In genomic region chr15:100637661-100638060, GRCm38 (mm10) we compare ENCODE assay signal across 8 mouse cellular contexts. TPM values are rescaled to one million over a fixed set of nuclear protein-coding genes. Genes with fewer than 3 reads are reported as not detected.
A peak's percentile ranks its signal among the peaks of the same experiment; 100 is the strongest.
DNase-seq lines count a peak whose midpoint lies in the region; ATAC-seq and TF ChIP-seq lines count a peak whose summit lies in the region.

No protein-coding gene starts in this region.

- H3K9ac ChIP-seq in embryonic facial prominence, embryonic 11.5 days (replicated peaks; ENCODE audit: low read length), result no peak overlapping the region
- no peak overlapping the region for H3K9ac ChIP-seq in kidney, embryonic 15.5 days

- peaks cover 9% of the 10 kb centered on the region for H3K4me1 ChIP-seq in spleen, adult 2 months (ENCODE audit: control insufficient read depth, insufficient read depth, insufficient read length)
- peaks cover 3% of the 10 kb centered on the region for H3K4me1 ChIP-seq in embryonic facial prominence, embryonic 11.5 days (ENCODE audit: control insufficient read depth, insufficient read depth, low read length)
- H3K4me1 ChIP-seq in kidney, embryonic 15.5 days, result peaks cover 53% of the 10 kb centered on the region

- H3K27me3 ChIP-seq in spleen, adult 2 months (ENCODE audit: control insufficient read depth, insufficient read depth, low read length), result 0 out of 2 replicates have a peak, but pooled peaks cover 5% of the 10 kb centered on the region
- peaks cover 40% of the 10 kb centered on the region for H3K27me3 ChIP-seq in embryonic facial prominence, embryonic 11.5 days (ENCODE audit: control insufficient read depth, insufficient read depth, low read length)
- H3K27me3 ChIP-seq in kidney, embryonic 15.5 days, result peaks cover 32% of the 10 kb centered on the region

- DNase-seq in spleen, adult 2 months (ENCODE audit: low read depth in 1 of 2, low spot score in 2 of 2), result peak in 1 of 2 experiments; percentile 59
- no peak for DNase-seq in spleen, postnatal 4 days (ENCODE audit: low spot score in 2 of 2)
- peak; percentile 40 for DNase-seq in embryonic facial prominence, embryonic 11.5 days (ENCODE audit: low spot score)
- peak; percentile 59 to 62 for DNase-seq in lung, postnatal 4 days
- DNase-seq in thymus, postnatal 4 days, result peak; percentile 71
- no peak for DNase-seq in right cerebral cortex, postnatal 36 days (ENCODE audit: low spot score in 2 of 2)
- no peak for DNase-seq in layer of hippocampus, postnatal 14 days (ENCODE audit: low spot score in 2 of 2)

- no peak for ATAC-seq in embryonic facial prominence, embryonic 11.5 days (replicated peaks; ENCODE audit: insufficient number of reproducible peaks, low FRiP score, low TSS enrichment, low read depth)
- 0 out of 2 replicates have a peak, but pooled peaks have one; percentile 33 for ATAC-seq in kidney, embryonic 15.5 days (replicated peaks; ENCODE audit: low FRiP score)

- no peak overlapping the region; the same call in 1 of the 2 replicates for H3K4me3 ChIP-seq in spleen, adult 2 months (ENCODE audit: extremely low read depth, insufficient read depth, insufficient read length)
- H3K4me3 ChIP-seq in embryonic facial prominence, embryonic 11.5 days (ENCODE audit: low read depth, low read length), result no peak overlapping the region
- peak overlapping the region; percentile 56; the same call in 1 of the 2 replicates for H3K4me3 ChIP-seq in kidney, embryonic 15.5 days (replicated peaks)

- no peak overlapping the region for H3K4me2 ChIP-seq in embryonic facial prominence, embryonic 11.5 days (ENCODE audit: low read depth, low read length)
- peak overlapping the region; percentile 87 for H3K4me2 ChIP-seq in kidney, embryonic 15.5 days

- H3K36me3 ChIP-seq in spleen, adult 2 months (ENCODE audit: control insufficient read depth, insufficient read depth, low read length), result peaks cover 14% of the 10 kb centered on the region
- H3K36me3 ChIP-seq in embryonic facial prominence, embryonic 11.5 days (replicated peaks; ENCODE audit: control insufficient read depth, insufficient read depth, low read depth, low read length), result no peaks in the 10 kb centered on the region
- H3K36me3 ChIP-seq in kidney, embryonic 15.5 days, result no peaks in the 10 kb centered on the region

- TF ChIP-seq POLR2A in spleen, adult 2 months (IDR thresholded peaks at IDR 0.05; ENCODE audit: low read depth, low read length), result no peak

- H3K27ac ChIP-seq in spleen, adult 2 months (ENCODE audit: insufficient read depth, low read length), result no peak overlapping the region
- no peak overlapping the region for H3K27ac ChIP-seq in embryonic facial prominence, embryonic 11.5 days (replicated peaks; ENCODE audit: low read depth, low read length)
- 0 out of 2 replicates have a peak overlapping the region, but pooled peaks have one; percentile 74 for H3K27ac ChIP-seq in kidney, embryonic 15.5 days

- no peaks in the 10 kb centered on the region for H3K9me3 ChIP-seq in embryonic facial prominence, embryonic 11.5 days (replicated peaks; ENCODE audit: control insufficient read depth, low read length)
- no peaks in the 10 kb centered on the region for H3K9me3 ChIP-seq in kidney, embryonic 15.5 days (replicated peaks)

- 12% methylated on average over 6 of the region's 6 CpGs for WGBS in spleen, adult 2 months
- WGBS in embryonic facial prominence, embryonic 11.5 days, result 19% methylated on average over 6 of the region's 6 CpGs
- 6% methylated on average over 6 of the region's 6 CpGs for WGBS in kidney, embryonic 15.5 days

- TF ChIP-seq CTCF in spleen, adult 2 months (IDR thresholded peaks at IDR 0.05; ENCODE audit: extremely low read depth, insufficient read depth, insufficient read length, insufficient replicate concordance), result peak; percentile 41; the same call in 1 of the 2 replicates

RNA-seq across cellular contexts. Expression of gene Smagp, which starts 0.9 kb away (rescaled TPM):
- polyA plus RNA-seq in spleen, adult 2 months (2012; rRNA removed), result 29.2 and 33.1 TPM in 2 replicates
- 4.0 and 5.4 TPM in 2 replicates for polyA plus RNA-seq in embryonic facial prominence, embryonic 11.5 days (2014; fragmentation: Nextera tagmentation; extraction: Ambion mirVana)
- 30.0 and 33.1 TPM in 2 replicates for polyA plus RNA-seq in kidney, embryonic 15.5 days (2015; fragmentation: Nextera tagmentation; extraction: Ambion mirVana)
- 1 to 10 TPM; 2.1 to 2.7 TPM for total RNA-seq in layer of hippocampus, postnatal 14 days (2021)

RNA-seq across cellular contexts. Expression of gene Dazap2, which starts 22.5 kb away (rescaled TPM):
- polyA plus RNA-seq in spleen, adult 2 months (2012; rRNA removed), result 612 and 971 TPM in 2 replicates
- 210 and 213 TPM in 2 replicates for polyA plus RNA-seq in embryonic facial prominence, embryonic 11.5 days (2014; fragmentation: Nextera tagmentation; extraction: Ambion mirVana)
- 237 and 241 TPM in 2 replicates for polyA plus RNA-seq in kidney, embryonic 15.5 days (2015; fragmentation: Nextera tagmentation; extraction: Ambion mirVana)
- total RNA-seq in layer of hippocampus, postnatal 14 days (2021), result 100 to 1,000 TPM; 105 to 107 TPM

RNA-seq across cellular contexts. Expression of gene Bin2, which starts 31.7 kb away (rescaled TPM):
- polyA plus RNA-seq in spleen, adult 2 months (2012; rRNA removed), result 101 TPM in 2 replicates
- polyA plus RNA-seq in embryonic facial prominence, embryonic 11.5 days (2014; fragmentation: Nextera tagmentation; extraction: Ambion mirVana), result 2.1 and 3.7 TPM in 2 replicates
- 2.6 and 3.2 TPM in 2 replicates for polyA plus RNA-seq in kidney, embryonic 15.5 days (2015; fragmentation: Nextera tagmentation; extraction: Ambion mirVana)
- 1 to 10 TPM; 4.6 to 5.0 TPM for total RNA-seq in layer of hippocampus, postnatal 14 days (2021)

RNA-seq across cellular contexts. Expression of gene Pou6f1, which starts 37.9 kb away (rescaled TPM):
- 31.8 and 38.4 TPM in 2 replicates for polyA plus RNA-seq in spleen, adult 2 months (2012; rRNA removed)
- polyA plus RNA-seq in embryonic facial prominence, embryonic 11.5 days (2014; fragmentation: Nextera tagmentation; extraction: Ambion mirVana), result 5.9 TPM in 2 replicates
- 8.4 and 9.1 TPM in 2 replicates for polyA plus RNA-seq in kidney, embryonic 15.5 days (2015; fragmentation: Nextera tagmentation; extraction: Ambion mirVana)
- total RNA-seq in layer of hippocampus, postnatal 14 days (2021), result 10 to 100 TPM; 93.9 to 99.1 TPM

RNA-seq across cellular contexts. Expression of gene Cela1, which starts 50.1 kb away (rescaled TPM):
- 5,688 and 5,726 TPM in 2 replicates for polyA plus RNA-seq in spleen, adult 2 months (2012; rRNA removed)
- 1.00 and 3.4 TPM in 2 replicates for polyA plus RNA-seq in embryonic facial prominence, embryonic 11.5 days (2014; fragmentation: Nextera tagmentation; extraction: Ambion mirVana)
- 16.5 and 18.3 TPM in 2 replicates for polyA plus RNA-seq in kidney, embryonic 15.5 days (2015; fragmentation: Nextera tagmentation; extraction: Ambion mirVana)
- total RNA-seq in layer of hippocampus, postnatal 14 days (2021), result 1 to 10 TPM; 1.7 to 1.9 TPM

Comparison
In these comparisons a context has a peak if more than half of its experiments do, and no peak if none do; other contexts are left out.
1. DNase-seq: peak in embryonic facial prominence, embryonic 11.5 days (single experiment), lung, postnatal 4 days (2 of 2) and thymus, postnatal 4 days (single experiment); none in spleen, postnatal 4 days (0 of 2), right cerebral cortex, postnatal 36 days (0 of 2) and layer of hippocampus, postnatal 14 days (0 of 2).
2. RNA of gene Bin2, which starts 31.7 kb away (polyA plus RNA-seq): 101 TPM in spleen, adult 2 months; 2.6 to 3.2 TPM in kidney, embryonic 15.5 days and 2.1 to 3.7 TPM in embryonic facial prominence, embryonic 11.5 days; every median in the first group is over 10 times any median in the second.